Mouse (Mus musculus) adrenal gland, postnatal 36 days (tissue): ENCODE data around the gene Foxl1. TPM values are rescaled to one million over a fixed set of nuclear protein-coding genes. Genes with fewer than 3 reads are reported as not detected.

ENCODE experiments used
- DNase-seq, 2 experiments: peaks; one replicate each; pipeline ENCODE4 v3.0.0; 2021; ENCODE audit warnings: mixed read lengths in 1 of 2
- microRNA-seq: library from miRNA; unstranded; fragments of <30 nt; microRNA quantifications from one replicate; pipeline ENCODE4 v1.2.0, GENCODE M21; 2021
- total RNA-seq, 2 experiments: library from RNA; stranded (reverse); gene quantifications; 2 replicates each; pipeline ENCODE4 v1.2.3; 2021

Gene Foxl1
- total RNA-seq, 2 experiments from 2014 or later: 0.16 to 0.40 TPM

GRCm38 (mm10) chr8:121168033-121168432 lies 40.3 kb downstream of the Foxl1 start:
- DNase-seq: no peak

DNA sequence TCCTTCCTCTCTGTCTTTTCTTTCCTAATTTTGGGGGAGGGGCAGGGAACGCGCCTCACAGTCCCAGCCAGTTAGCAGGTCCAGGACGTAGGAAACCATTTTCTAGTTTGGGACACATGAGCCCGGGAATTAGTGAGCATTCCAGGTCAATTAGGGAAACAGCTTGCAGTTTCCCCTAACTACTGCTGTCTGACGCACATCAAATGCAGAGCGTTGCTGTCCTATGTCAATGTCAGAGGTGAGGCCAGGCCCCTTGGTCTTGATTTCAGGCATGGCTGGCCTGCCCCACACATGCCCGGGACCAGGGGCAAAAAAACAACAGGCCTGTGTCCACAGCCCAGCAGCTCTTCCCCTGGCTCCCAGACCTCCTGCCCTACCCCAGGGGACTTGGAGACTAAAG lies 42.4 kb downstream of the Foxl1 start:
- no peak for DNase-seq

- DNase-seq: peak in 1 of 2 experiments; percentile 34
Measured at GRCm38 (mm10) chr8:121170626-121171552, 43.1 kb downstream of the Foxl1 start.

DNA sequence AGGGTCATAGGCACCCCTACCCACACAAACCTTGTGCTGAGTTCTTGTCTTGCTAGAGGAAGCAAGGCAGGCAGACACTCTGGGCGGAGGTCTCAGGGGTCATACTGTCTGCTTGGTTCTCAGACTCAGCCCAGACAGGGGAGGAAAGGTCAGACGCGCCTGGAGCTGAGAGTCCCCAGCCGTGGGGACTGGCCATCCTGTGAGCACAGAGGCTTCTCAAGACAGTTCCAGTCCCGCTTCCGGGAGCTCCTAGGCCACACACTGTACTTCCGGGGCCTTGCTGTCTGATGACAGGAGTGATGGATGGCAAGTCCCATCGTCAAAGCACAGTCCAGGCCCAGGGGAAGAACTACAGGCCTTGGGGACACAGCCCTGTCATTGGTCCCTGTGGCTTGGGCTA lies 44.8 kb downstream of the Foxl1 start:
- DNase-seq: no peak

DNA sequence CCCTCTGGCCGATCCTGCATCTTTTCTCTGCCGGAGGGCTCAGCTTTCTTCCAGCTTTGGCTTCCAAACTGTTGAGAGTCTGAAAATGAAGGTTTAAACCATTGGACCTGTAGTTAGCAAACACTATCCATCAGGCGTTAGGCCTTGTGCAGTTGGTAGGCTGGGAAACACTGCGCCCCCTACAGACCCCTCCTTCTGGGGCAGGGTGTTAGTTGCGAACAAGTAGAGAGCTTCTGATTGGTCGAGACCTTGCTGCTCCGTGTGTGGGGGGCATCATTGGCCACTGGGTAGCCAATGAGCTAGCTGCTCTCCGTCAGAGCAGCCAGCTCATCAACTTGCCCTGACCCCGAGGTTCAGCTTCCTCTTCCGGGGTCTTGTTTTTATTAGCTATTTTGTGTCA lies 46.4 kb downstream of the Foxl1 start:
- DNase-seq: no peak

DNA sequence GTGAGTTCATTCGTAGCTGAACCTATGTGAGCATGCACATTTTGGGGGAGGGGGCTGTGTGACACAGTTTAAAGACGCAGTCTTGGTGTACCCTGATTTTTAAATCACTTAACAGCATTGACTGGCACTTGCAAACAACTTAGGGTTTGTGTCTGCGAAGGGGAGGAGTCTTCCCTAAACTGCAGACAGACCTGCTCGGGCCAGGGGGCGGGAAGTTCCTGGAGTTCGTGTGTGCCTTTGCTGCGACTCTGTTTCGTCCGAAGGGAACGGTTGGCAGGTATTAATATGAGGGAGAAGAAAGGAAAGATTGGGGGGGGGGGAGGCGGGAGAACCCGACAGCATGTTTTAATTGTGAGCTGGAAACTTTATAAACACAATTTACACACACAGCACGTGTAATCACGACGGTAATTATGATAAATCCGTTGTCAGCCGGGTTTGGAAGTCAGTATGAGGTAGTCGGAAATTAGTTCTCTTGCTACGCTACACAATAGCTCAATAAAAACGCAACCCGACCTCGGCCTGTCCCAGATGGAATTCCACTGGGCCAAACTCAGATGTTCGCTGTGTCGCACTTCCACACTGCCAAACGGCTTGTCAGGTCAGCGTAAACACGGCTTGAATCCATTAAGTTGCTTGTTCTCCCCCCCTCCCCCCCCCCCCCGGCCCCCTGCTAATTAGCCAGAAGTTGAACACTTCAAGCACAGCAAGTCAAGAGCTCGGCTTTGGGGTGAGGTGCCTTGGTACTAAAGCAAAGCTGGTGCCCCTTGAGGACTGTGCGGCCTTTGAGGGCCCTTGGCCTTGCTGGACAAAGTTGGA lies 47.2 kb downstream of the Foxl1 start:
- no peak for DNase-seq

- DNase-seq: no peak
Measured at GRCm38 (mm10) chr8:121175540-121176090, 47.9 kb downstream of the Foxl1 start.

DNA sequence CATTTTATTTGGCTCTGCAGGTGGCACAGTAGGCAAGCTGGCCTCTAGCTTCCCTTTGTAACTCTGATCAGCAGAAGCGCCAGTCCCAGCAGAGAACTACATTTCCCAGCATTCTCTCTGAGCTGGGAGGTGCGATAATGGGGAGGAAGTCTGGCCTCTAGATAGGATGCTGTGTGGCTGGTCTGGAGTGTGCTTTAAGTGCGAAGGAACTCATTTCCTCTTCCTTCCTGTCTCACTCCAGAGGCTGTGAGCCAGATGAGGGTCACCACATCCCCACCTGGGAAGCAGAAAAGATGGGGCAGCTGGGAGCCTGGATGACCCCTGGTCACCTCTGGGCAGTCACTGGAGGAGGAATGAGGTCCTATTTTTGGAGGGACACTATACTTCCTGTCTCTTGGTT lies 48.6 kb downstream of the Foxl1 start:
- DNase-seq: no peak

Small RNA genes within 50 kb of the gene (microRNA-seq; reads per million reads assigned to microRNA genes)
- not detected for gene Gm27530

Other genes starting within 250 kb of the Foxl1 start
- gene Foxf1, start 43.6 kb upstream of the Foxl1 start, total RNA-seq: 1 to 10 TPM in 1 of 2 experiments, under 1 TPM in 1; 0.40 to 1.8 TPM
- gene Mthfsd, start 19.5 kb upstream of the Foxl1 start, total RNA-seq: 10 to 100 TPM; 29.5 to 30.6 TPM
- gene Foxc2, start 11.8 kb upstream of the Foxl1 start, total RNA-seq: 1 to 10 TPM; 4.9 to 8.3 TPM